Mouse (Mus musculus) heart, adult 8-10 months (tissue): ENCODE data around the gene Igfbp1. TPM values are rescaled to one million over a fixed set of nuclear protein-coding genes. Genes with fewer than 3 reads are reported as not detected.

ENCODE experiments used
- DNase-seq: peaks from one replicate; pipeline ENCODE4 v3.0.0; 2022; ENCODE audit warnings: low spot score
- total RNA-seq, 4 experiments: library from RNA; stranded (reverse); gene quantifications; 2 replicates each; pipeline ENCODE4 v1.2.4; 2022

Gene Igfbp1
- total RNA-seq, 4 experiments from 2014 or later, result not detected

DNA sequence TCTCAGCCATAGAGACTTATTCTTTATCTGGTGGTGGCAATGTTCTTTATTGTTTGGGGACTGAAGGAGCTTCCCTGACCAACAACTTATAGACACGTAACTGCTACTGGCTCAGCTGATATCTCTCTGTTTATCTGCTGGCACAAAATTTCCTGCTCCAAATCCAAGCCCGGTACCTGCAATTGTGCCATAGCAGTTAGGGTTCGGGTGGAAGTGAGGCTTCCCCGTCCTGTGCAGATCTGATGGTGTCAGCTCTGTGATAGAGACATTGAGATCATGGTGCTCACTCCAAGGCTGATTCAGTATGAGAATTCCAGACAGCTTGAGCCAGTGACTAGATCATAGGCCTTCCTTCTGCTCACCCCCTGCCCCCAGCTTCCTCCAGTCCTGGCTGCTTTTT, 34.4 kb downstream of the Igfbp1 start:
- DNase-seq, result no peak

GRCm38 (mm10) chr11:7233333-7233732, 35.8 kb downstream of the Igfbp1 start:
- no peak for DNase-seq

GRCm38 (mm10) chr11:7234436-7234835, 36.9 kb downstream of the Igfbp1 start:
- DNase-seq, result no peak

- no peak for DNase-seq
These were observed 37.5 kb downstream of the Igfbp1 start for GRCm38 (mm10) chr11:7234981-7235609.

DNA sequence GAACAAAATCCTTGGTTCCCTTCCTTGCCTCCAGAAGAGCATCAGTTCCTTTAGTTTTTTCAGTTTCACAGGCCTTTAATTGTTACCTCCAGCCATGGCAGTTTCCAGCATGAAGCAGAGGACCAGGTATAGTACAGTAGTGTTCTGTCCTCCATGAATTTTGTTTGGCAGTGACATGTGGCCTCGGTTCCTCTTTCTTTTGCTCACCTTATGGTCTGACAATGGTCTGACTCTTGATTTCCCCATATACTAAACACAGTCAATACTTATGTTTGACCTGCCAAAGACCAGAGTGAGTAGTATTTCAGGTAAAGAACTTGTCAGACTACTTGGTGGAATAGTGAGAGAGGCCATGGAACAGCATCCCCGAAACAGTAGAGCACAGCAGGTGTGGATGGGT, 39.2 kb downstream of the Igfbp1 start:
- DNase-seq, result no peak

- DNase-seq, result no peak
These were observed 40.1 kb downstream of the Igfbp1 start for GRCm38 (mm10) chr11:7237712-7238111.

- no peak for DNase-seq
These were observed 41.0 kb downstream of the Igfbp1 start for GRCm38 (mm10) chr11:7238546-7238945.

DNA sequence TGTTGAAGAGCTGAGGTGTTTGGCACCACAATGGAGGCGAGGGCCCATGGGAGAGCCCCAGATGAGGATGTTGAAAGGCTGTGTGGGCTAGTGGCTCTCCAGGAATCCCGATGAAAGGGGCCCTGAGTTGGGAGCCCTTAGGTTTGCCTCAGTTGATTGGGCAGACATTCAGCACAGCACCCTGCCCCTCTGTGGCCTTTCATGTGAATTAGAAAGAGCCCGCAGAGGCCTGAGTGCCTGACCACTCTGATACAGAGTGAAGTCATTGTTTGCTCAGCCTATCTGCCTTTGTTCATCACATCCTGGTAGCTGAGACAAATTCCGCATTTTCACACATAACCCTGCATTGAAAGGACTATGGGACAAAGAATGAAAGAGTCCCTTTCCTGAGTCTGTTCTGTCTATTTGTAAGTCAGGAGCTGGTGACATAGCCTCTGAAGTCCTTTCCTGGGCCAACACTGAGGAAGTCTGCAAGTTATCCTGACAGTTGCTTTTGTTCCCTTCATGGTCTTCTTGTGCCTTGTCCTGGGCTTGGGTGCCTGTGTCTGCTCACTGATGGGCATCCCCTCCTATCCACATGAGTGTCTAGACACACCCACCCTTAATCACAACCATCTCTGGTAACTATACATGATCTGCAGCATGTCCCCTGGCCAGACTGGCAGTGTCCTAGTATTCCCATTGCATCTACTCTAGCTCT, 41.6 kb downstream of the Igfbp1 start:
- DNase-seq, result no peak

- DNase-seq, result no peak
These were observed 47.2 kb downstream of the Igfbp1 start for GRCm38 (mm10) chr11:7244782-7245181.

GRCm38 (mm10) chr11:7250415-7250814, 52.8 kb downstream of the Igfbp1 start:
- no peak for DNase-seq

DNA sequence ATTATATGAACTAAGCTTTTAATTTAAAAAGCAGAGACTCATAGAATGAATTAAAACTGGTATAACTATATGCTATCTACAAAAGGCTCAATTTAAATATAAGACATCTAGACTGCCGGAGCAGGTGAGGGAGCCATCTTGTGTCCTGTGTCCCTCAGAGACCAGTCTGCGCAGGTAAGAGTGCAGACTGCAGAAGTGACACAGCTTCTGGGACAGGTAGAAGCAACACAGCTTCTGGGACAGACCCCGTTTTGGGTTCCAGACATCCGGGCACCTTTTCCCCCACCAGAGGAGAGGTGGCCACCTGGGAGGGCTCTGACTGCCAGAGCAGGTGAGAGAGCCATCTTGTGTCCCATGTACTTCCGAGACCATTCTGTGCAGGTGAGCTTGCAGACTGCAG, 53.3 kb downstream of the Igfbp1 start:
- no peak for DNase-seq

Other genes starting within 250 kb of the Igfbp1 start
- 1 to 10 TPM; 1.4 to 3.2 (median 2.0) TPM for gene Adcy1, start 134.3 kb upstream of the Igfbp1 start, total RNA-seq
- not detected for gene Gm11985, start 9.2 kb upstream of the Igfbp1 start, total RNA-seq
- gene Igfbp3, start 16.1 kb downstream of the Igfbp1 start, total RNA-seq, result 10 to 100 TPM; 19.5 to 46.4 (median 24.3) TPM